Mouse (Mus musculus): ENCODE data around the gene Olfr1371.

DNA sequence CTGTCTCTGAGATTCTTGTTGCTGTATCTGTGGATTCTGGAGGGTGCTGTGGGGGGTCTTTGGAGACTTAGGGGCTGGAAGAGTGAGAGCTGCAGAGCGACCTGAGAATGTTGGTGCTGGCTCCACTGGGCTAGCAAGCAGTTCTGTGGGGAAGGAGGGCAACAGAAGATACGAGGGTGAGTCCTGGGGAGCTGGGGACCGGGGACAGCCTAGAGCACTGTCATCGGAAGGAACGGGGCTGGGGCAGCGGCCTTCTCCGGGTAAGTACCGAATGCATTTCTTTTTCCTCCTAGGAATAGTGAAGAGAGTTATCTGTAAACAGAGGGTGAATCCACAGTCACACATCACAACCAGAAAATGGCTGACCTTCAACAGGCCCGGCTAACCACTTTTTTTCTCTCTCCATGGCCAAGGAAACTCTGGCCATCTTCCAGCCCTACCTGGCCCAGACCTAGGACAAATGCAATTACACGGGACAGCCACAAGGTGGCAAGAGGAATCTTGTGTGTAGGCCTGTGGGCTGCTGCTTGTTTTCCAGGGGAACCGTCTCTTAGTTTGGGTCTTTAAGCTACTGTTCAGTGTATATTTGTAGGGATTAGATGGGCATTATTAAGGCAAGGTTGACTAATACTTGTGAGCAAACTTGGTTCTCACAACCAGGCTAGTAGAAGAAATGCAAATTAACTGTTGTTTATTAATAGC lies 40.0 kb upstream of the Olfr1371 start:
- TF ChIP-seq CTCF (IDR thresholded peaks at IDR 0.05) = peak; percentile 95
- no peak for TF ChIP-seq EP300 (IDR thresholded peaks at IDR 0.05)
